Mouse (Mus musculus): ENCODE measurements at regions not wholly inside any gene's neighbourhood (a gene's known extent, or its start where the extent isn't known, plus 50 kb on each side); places are given as distances from the start of the nearest gene placed in this dataset.

GRCm38 (mm10) chr4:142677426-142677825 is 438.2 kb upstream of the Kazn start:
- Histone ChIP-seq H3K4me1 (ENCODE audit: control insufficient read depth in 2 of 2, insufficient read depth in 2 of 2, low read length in 2 of 2) (no peaks in the 10 kb centered on the region), H3K27ac (replicated peaks in 1 of 2; ENCODE audit: control insufficient read depth in 1 of 2, insufficient read depth in 1 of 2, low read depth in 2 of 2, low read length in 2 of 2) (no peak overlapping the region), H3K4me3 (ENCODE audit: control insufficient read depth in 1 of 2, insufficient read depth in 1 of 2, low read depth in 1 of 2, low read length in 2 of 2) (no peak overlapping the region), H3K36me3 (ENCODE audit: control insufficient read depth, insufficient read depth, low read length) (no peaks in the 10 kb centered on the region), H3K4me2 (ENCODE audit: low read length) (no peak overlapping the region), H3K27me3 (ENCODE audit: control insufficient read depth, insufficient read depth, low read length) (no peaks in the 10 kb centered on the region), H3K9ac (ENCODE audit: low read length) (no peak overlapping the region), H3K9me3 (ENCODE audit: control insufficient read depth, low read length) (no peaks in the 10 kb centered on the region)
- WGBS, result 85% methylated on average over 4 of the region's 4 CpGs
- ATAC-seq (ENCODE audit: insufficient number of reproducible peaks, insufficient read depth, low FRiP score, low read depth), result no peak

DNA sequence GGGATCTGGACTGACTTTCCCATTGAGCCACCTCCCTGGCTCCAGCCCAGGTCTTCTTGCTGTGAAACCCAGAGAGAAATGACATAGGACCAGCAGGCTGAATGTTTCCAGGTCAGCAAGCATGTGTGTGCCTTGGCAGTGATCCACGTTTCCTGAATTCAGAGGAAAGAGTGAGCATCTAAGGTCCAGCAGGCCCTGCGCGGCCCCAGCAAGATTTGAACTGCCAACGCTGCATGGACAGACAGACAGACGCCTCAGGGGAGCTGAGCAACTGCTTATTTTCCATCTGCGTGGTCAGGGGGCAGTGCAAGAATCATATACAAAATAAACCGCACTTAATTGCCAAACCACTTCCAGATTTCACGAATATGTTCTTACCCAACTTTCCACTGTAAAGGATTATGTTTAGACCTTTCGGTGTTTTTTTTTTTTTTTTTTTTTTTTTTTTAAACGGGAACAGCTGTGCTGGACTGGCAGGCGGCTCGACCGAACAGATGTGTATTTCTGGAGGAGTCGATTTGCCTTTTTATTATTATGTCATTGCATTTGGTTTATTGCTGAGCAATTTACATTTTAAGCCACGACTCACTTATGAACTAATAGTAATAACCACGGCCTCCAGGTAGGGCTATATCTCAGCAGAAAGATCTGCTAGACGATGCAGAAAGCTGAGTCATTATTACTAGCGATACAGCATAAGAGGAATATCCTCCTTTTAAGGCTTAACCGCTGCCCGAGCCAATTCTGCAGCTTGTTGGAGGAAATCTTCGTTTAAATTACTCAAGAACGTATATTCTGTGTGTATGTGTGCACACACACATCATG is 435.7 kb upstream of the Kazn start:
- H3K27me3 ChIP-seq (ENCODE audit: control insufficient read depth, insufficient read depth, low read length), result no peaks in the 10 kb centered on the region
- H3K4me1 ChIP-seq (ENCODE audit: control insufficient read depth in 2 of 2, insufficient read depth in 2 of 2, low read length in 2 of 2), result no peaks in the 10 kb centered on the region
- H3K4me2 ChIP-seq (ENCODE audit: low read length), result no peak overlapping the region
- 77% methylated on average over 22 of the region's 22 CpGs for WGBS
- H3K9me3 ChIP-seq (ENCODE audit: control insufficient read depth, low read length), result no peaks in the 10 kb centered on the region
- no peaks in the 10 kb centered on the region for H3K36me3 ChIP-seq (ENCODE audit: control insufficient read depth, insufficient read depth, low read length)
- no peak for ATAC-seq (ENCODE audit: insufficient number of reproducible peaks, insufficient read depth, low FRiP score, low read depth)
- H3K9ac ChIP-seq (ENCODE audit: low read length), result no peak overlapping the region
- H3K27ac ChIP-seq (replicated peaks in 1 of 2; ENCODE audit: control insufficient read depth in 1 of 2, insufficient read depth in 1 of 2, low read depth in 2 of 2, low read length in 2 of 2), result no peak overlapping the region
- H3K4me3 ChIP-seq (ENCODE audit: control insufficient read depth in 1 of 2, insufficient read depth in 1 of 2, low read depth in 1 of 2, low read length in 2 of 2), result no peak overlapping the region

DNA sequence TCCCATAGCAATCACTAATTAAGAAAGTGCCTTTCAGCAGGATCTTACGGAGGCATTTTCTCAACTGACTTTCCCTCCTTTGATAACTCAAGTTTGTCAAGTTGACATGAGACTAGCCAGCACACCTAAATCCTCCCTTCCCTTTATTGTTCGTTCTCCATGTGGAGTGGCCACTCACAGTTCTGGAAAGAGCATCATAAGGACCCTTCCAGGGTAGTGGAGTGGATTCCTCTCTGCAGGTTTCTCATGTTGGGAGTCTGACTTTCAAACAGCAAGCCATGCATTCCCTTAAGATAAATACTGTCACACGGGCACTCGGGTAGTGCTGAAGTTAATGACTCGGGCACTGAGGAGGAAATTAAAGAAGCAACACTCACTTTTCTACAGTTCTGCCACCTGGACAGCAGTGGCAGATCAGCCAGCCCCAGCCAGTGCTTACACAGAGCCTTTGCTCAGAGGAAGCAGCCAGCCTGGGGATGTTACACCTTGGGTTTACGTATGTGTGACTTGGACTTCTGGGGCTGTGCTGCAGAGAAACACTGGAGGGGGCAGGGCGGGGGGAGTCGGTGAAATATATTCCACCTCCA is 432.8 kb upstream of the Kazn start:
- no peaks in the 10 kb centered on the region for H3K4me1 ChIP-seq (ENCODE audit: control insufficient read depth in 2 of 2, insufficient read depth in 2 of 2, low read length in 2 of 2)
- H3K4me3 ChIP-seq (ENCODE audit: control insufficient read depth in 1 of 2, insufficient read depth in 1 of 2, low read depth in 1 of 2, low read length in 2 of 2), result no peak overlapping the region
- H3K9ac ChIP-seq (ENCODE audit: low read length), result no peak overlapping the region
- no peak overlapping the region for H3K4me2 ChIP-seq (ENCODE audit: low read length)
- H3K9me3 ChIP-seq (ENCODE audit: control insufficient read depth, low read length), result no peaks in the 10 kb centered on the region
- no peak overlapping the region for H3K27ac ChIP-seq (replicated peaks in 1 of 2; ENCODE audit: control insufficient read depth in 1 of 2, insufficient read depth in 1 of 2, low read depth in 2 of 2, low read length in 2 of 2)
- no peak for ATAC-seq (ENCODE audit: insufficient number of reproducible peaks, insufficient read depth, low FRiP score, low read depth)
- no peaks in the 10 kb centered on the region for H3K27me3 ChIP-seq (ENCODE audit: control insufficient read depth, insufficient read depth, low read length)
- no peaks in the 10 kb centered on the region for H3K36me3 ChIP-seq (ENCODE audit: control insufficient read depth, insufficient read depth, low read length)
- WGBS, result 67% methylated on average over 8 of the region's 8 CpGs

GRCm38 (mm10) chr4:142664781-142665180 is 425.6 kb upstream of the Kazn start:
- H3K27me3 ChIP-seq (ENCODE audit: control insufficient read depth, insufficient read depth, low read length), result no peaks in the 10 kb centered on the region
- WGBS, result 54% methylated on average over 4 of the region's 4 CpGs
- no peaks in the 10 kb centered on the region for H3K36me3 ChIP-seq (ENCODE audit: control insufficient read depth, insufficient read depth, low read length)
- no peak for ATAC-seq (ENCODE audit: insufficient number of reproducible peaks, insufficient read depth, low FRiP score, low read depth)
- no peaks in the 10 kb centered on the region for H3K9me3 ChIP-seq (ENCODE audit: control insufficient read depth, low read length)
- H3K4me2 ChIP-seq (ENCODE audit: low read length), result no peak overlapping the region
- H3K27ac ChIP-seq (replicated peaks in 1 of 2; ENCODE audit: control insufficient read depth in 1 of 2, insufficient read depth in 1 of 2, low read depth in 2 of 2, low read length in 2 of 2), result no peak overlapping the region
- H3K9ac ChIP-seq (ENCODE audit: low read length), result no peak overlapping the region
- no peaks in the 10 kb centered on the region for H3K4me1 ChIP-seq (ENCODE audit: control insufficient read depth in 2 of 2, insufficient read depth in 2 of 2, low read length in 2 of 2)
- no peak overlapping the region for H3K4me3 ChIP-seq (ENCODE audit: control insufficient read depth in 1 of 2, insufficient read depth in 1 of 2, low read depth in 1 of 2, low read length in 2 of 2)

GRCm38 (mm10) chr4:142658156-142658555 is 419.0 kb upstream of the Kazn start:
- no peak overlapping the region for H3K9ac ChIP-seq (ENCODE audit: low read length)
- ATAC-seq (ENCODE audit: insufficient number of reproducible peaks, insufficient read depth, low FRiP score, low read depth), result no peak
- no peak overlapping the region for H3K27ac ChIP-seq (replicated peaks in 1 of 2; ENCODE audit: control insufficient read depth in 1 of 2, insufficient read depth in 1 of 2, low read depth in 2 of 2, low read length in 2 of 2)
- H3K4me3 ChIP-seq (ENCODE audit: control insufficient read depth in 1 of 2, insufficient read depth in 1 of 2, low read depth in 1 of 2, low read length in 2 of 2), result no peak overlapping the region
- H3K27me3 ChIP-seq (ENCODE audit: control insufficient read depth, insufficient read depth, low read length), result no peaks in the 10 kb centered on the region
- no peaks in the 10 kb centered on the region for H3K36me3 ChIP-seq (ENCODE audit: control insufficient read depth, insufficient read depth, low read length)
- no peak overlapping the region for H3K4me2 ChIP-seq (ENCODE audit: low read length)
- 67% methylated on average over 6 of the region's 6 CpGs for WGBS
- no peaks in the 10 kb centered on the region for H3K4me1 ChIP-seq (ENCODE audit: control insufficient read depth in 2 of 2, insufficient read depth in 2 of 2, low read length in 2 of 2)
- H3K9me3 ChIP-seq (ENCODE audit: control insufficient read depth, low read length), result 0 out of 2 replicates have a peak, but pooled peaks cover under 1% of the 10 kb centered on the region

GRCm38 (mm10) chr4:142641069-142641468 is 401.9 kb upstream of the Kazn start:
- WGBS, result 89% methylated on average over 10 of the region's 10 CpGs
- peak; percentile 36; the same call in 1 of the 2 replicates for ATAC-seq (ENCODE audit: insufficient number of reproducible peaks, insufficient read depth, low FRiP score, low read depth)
- H3K4me2 ChIP-seq (ENCODE audit: low read length), result no peak overlapping the region
- H3K36me3 ChIP-seq (ENCODE audit: control insufficient read depth, insufficient read depth, low read length), result no peaks in the 10 kb centered on the region
- no peak overlapping the region for H3K9ac ChIP-seq (ENCODE audit: low read length)
- H3K9me3 ChIP-seq (ENCODE audit: control insufficient read depth, low read length), result no peaks in the 10 kb centered on the region
- H3K27ac ChIP-seq (replicated peaks in 1 of 2; ENCODE audit: control insufficient read depth in 1 of 2, insufficient read depth in 1 of 2, low read depth in 2 of 2, low read length in 2 of 2), result no peak overlapping the region
- no peak overlapping the region for H3K4me3 ChIP-seq (ENCODE audit: control insufficient read depth in 1 of 2, insufficient read depth in 1 of 2, low read depth in 1 of 2, low read length in 2 of 2)
- no peaks in the 10 kb centered on the region for H3K27me3 ChIP-seq (ENCODE audit: control insufficient read depth, insufficient read depth, low read length)
- no peaks in the 10 kb centered on the region for H3K4me1 ChIP-seq (ENCODE audit: control insufficient read depth in 2 of 2, insufficient read depth in 2 of 2, low read length in 2 of 2)

GRCm38 (mm10) chr4:142639340-142639733 is 400.1 kb upstream of the Kazn start:
- Histone ChIP-seq H3K9me3 (ENCODE audit: control insufficient read depth, low read length) (no peaks in the 10 kb centered on the region), H3K27me3 (ENCODE audit: control insufficient read depth, insufficient read depth, low read length) (no peaks in the 10 kb centered on the region), H3K4me3 (ENCODE audit: control insufficient read depth in 1 of 2, insufficient read depth in 1 of 2, low read depth in 1 of 2, low read length in 2 of 2) (no peak overlapping the region), H3K9ac (ENCODE audit: low read length) (no peak overlapping the region), H3K4me2 (ENCODE audit: low read length) (no peak overlapping the region), H3K27ac (replicated peaks in 1 of 2; ENCODE audit: control insufficient read depth in 1 of 2, insufficient read depth in 1 of 2, low read depth in 2 of 2, low read length in 2 of 2) (no peak overlapping the region), H3K36me3 (ENCODE audit: control insufficient read depth, insufficient read depth, low read length) (no peaks in the 10 kb centered on the region), H3K4me1 (ENCODE audit: control insufficient read depth in 2 of 2, insufficient read depth in 2 of 2, low read length in 2 of 2) (peaks cover 0 to 2% of the 10 kb centered on the region in 2 experiments; a peak in 1 of 4 replicates)
- WGBS, result 77% methylated on average over 9 of the region's 9 CpGs
- no peak for ATAC-seq (ENCODE audit: insufficient number of reproducible peaks, insufficient read depth, low FRiP score, low read depth)
